ENCODE assay signal across 17 mouse cellular contexts in genomic region chr2:8477827-8478528, GRCm38 (mm10).
DNase-seq lines count a peak whose midpoint lies in the region; ATAC-seq and TF ChIP-seq lines count a peak whose summit lies in the region.
"Had no signal": no experiment of that assay in that cellular context is flagged by ENCODE, and none has a peak within 500 bp of the region (broad histone marks: within the 10 kb centered on the region; RNA-seq: fewer than 3 reads in every experiment).

No protein-coding gene starts in this region.

- WGBS in kidney, postnatal 0 days: 30% methylated on average over 6 of the region's 6 CpGs
- 42% methylated on average over 6 of the region's 6 CpGs for WGBS in hindbrain, embryonic 12.5 days
- WGBS in neural tube, embryonic 11.5 days: 34% methylated on average over 6 of the region's 6 CpGs

- H3K27me3 ChIP-seq in kidney, postnatal 0 days (ENCODE audit: insufficient read depth, low read length): no peaks in the 10 kb centered on the region
- H3K27me3 ChIP-seq in hindbrain, embryonic 12.5 days: no peaks in the 10 kb centered on the region
- H3K27me3 ChIP-seq in neural tube, embryonic 11.5 days (ENCODE audit: control insufficient read depth, insufficient read depth, low read length): no peaks in the 10 kb centered on the region
- H3K27me3 ChIP-seq: CH12.LX had no signal

- ATAC-seq in kidney, postnatal 0 days (replicated peaks; ENCODE audit: low FRiP score, low read depth): no peak
- peak; percentile 79 for ATAC-seq in hindbrain, embryonic 12.5 days (ENCODE audit: low FRiP score)
- peak; percentile 80 for ATAC-seq in neural tube, embryonic 11.5 days (ENCODE audit: insufficient read depth, low FRiP score, low TSS enrichment)
- ATAC-seq: activated CD4-positive, CD25-positive, alpha-beta regulatory T cell, adult 4 months had no signal

- no peaks in the 10 kb centered on the region for H3K36me3 ChIP-seq in kidney, postnatal 0 days (ENCODE audit: insufficient read depth, low read length)
- no peaks in the 10 kb centered on the region for H3K36me3 ChIP-seq in hindbrain, embryonic 12.5 days
- no peaks in the 10 kb centered on the region for H3K36me3 ChIP-seq in neural tube, embryonic 11.5 days (ENCODE audit: control insufficient read depth, insufficient read depth, low read length)

- H3K9ac ChIP-seq in kidney, postnatal 0 days (ENCODE audit: low read depth, low read length): no peak overlapping the region
- H3K9ac ChIP-seq in hindbrain, embryonic 12.5 days: no peak overlapping the region
- no peak overlapping the region for H3K9ac ChIP-seq in neural tube, embryonic 11.5 days (ENCODE audit: low read length)

- H3K4me2 ChIP-seq in kidney, postnatal 0 days (ENCODE audit: low read length): no peak overlapping the region
- no peak overlapping the region for H3K4me2 ChIP-seq in hindbrain, embryonic 12.5 days (replicated peaks)
- no peak overlapping the region for H3K4me2 ChIP-seq in neural tube, embryonic 11.5 days (ENCODE audit: low read depth)

- H3K4me3 ChIP-seq in kidney, postnatal 0 days (replicated peaks; ENCODE audit: low read depth, low read length): no peak overlapping the region
- H3K4me3 ChIP-seq in hindbrain, embryonic 12.5 days: no peak overlapping the region
- H3K4me3 ChIP-seq in neural tube, embryonic 11.5 days (ENCODE audit: low read depth, low read length): no peak overlapping the region
- H3K4me3 ChIP-seq: erythroblast, embryonic 14.5 days had no signal

- no peaks in the 10 kb centered on the region for H3K9me3 ChIP-seq in kidney, postnatal 0 days (replicated peaks; ENCODE audit: low read length)
- no peaks in the 10 kb centered on the region for H3K9me3 ChIP-seq in hindbrain, embryonic 12.5 days (replicated peaks)
- no peaks in the 10 kb centered on the region for H3K9me3 ChIP-seq in neural tube, embryonic 11.5 days (ENCODE audit: control insufficient read depth, low read length)

- H3K4me1 ChIP-seq in kidney, postnatal 0 days (replicated peaks; ENCODE audit: insufficient read depth, low read length): no peaks in the 10 kb centered on the region
- H3K4me1 ChIP-seq in hindbrain, embryonic 12.5 days: peaks cover 8% of the 10 kb centered on the region
- 0 out of 2 replicates have a peak, but pooled peaks cover 3% of the 10 kb centered on the region for H3K4me1 ChIP-seq in neural tube, embryonic 11.5 days (ENCODE audit: control insufficient read depth, insufficient read depth, low read length)

- DNase-seq in embryo, embryonic 10 days (ENCODE audit: low spot score): peak; percentile 38
- DNase-seq in embryo, embryonic 9.5 days (ENCODE audit: extremely low spot score): no peak
- DNase-seq in kidney, postnatal 0 days (ENCODE audit: low spot score): peak; percentile 55
- DNase-seq in kidney, adult 8-10 months: no peak
- peak; percentile 48 for DNase-seq in neural tube, embryonic 11.5 days (ENCODE audit: low spot score)
- DNase-seq in liver: no peak
- DNase-seq in thymus, postnatal 0 days (ENCODE audit: low spot score): no peak
- DNase-seq: adrenal gland, postnatal 36 days; cerebellum, adult 11 months; heart, adult 18-20 months; layer of hippocampus, adult 9-11 months; lung, postnatal 14 days; thymus, postnatal 4 days had no signal

- TF ChIP-seq CTCF in kidney, postnatal 0 days (IDR thresholded peaks at IDR 0.05; ENCODE audit: low read depth): no peak

- H3K27ac ChIP-seq in kidney, postnatal 0 days: no peak overlapping the region
- 0 out of 2 replicates have a peak overlapping the region, but pooled peaks have one; percentile 17 for H3K27ac ChIP-seq in hindbrain, embryonic 12.5 days
- no peak overlapping the region for H3K27ac ChIP-seq in neural tube, embryonic 11.5 days (ENCODE audit: low read depth, low read length)

Comparison
In these comparisons a context has a peak if more than half of its experiments do, and no peak if none do; other contexts are left out.
1. DNase-seq: peak in embryo, embryonic 10 days (single experiment), kidney, postnatal 0 days (single experiment) and neural tube, embryonic 11.5 days (single experiment); none in embryo, embryonic 9.5 days (single experiment), kidney, adult 8-10 months (0 of 2), liver (single experiment) and thymus, postnatal 0 days (single experiment).